Mouse (Mus musculus) hindbrain, embryonic 14.5 days (tissue): ENCODE results near the gene Gm10647. TPM values are rescaled to one million over a fixed set of nuclear protein-coding genes. Genes with fewer than 3 reads are reported as not detected.
"Not testable (repeated sequence)": the region's sequence is repeated elsewhere in the genome, so short reads cannot be mapped to it uniquely, and the experiment has no call there.

Experiments used
- ATAC-seq: fragments of 200-750 bp; cut with Nextera tagmentation; 2 replicates; pipeline ENCODE4 v1.8.0; 2017; ENCODE audit warnings: moderate number of reproducible peaks, mild to moderate bottlenecking, moderate TSS enrichment, moderate library complexity; ENCODE audit not compliant: low FRiP score
- DNase-seq: peaks from one replicate; pipeline ENCODE4 v3.0.0-alpha.2; 2015; ENCODE audit warnings: low spot score
- H3K27ac ChIP-seq: fragments of 300-500 bp; sonication (generic); 2 replicates; pipeline ENCODE4 v1.5.1; 2014; ENCODE audit warnings: mild to moderate bottlenecking, moderate library complexity
- H3K27me3 ChIP-seq: fragments of 300-500 bp; sonication (generic); 2 replicates; pipeline ENCODE4 v1.6.1; 2014; ENCODE audit warnings: mild to moderate bottlenecking, low read length, mixed read lengths; ENCODE audit not compliant: control insufficient read depth, insufficient read depth
- H3K36me3 ChIP-seq: fragments of 300-500 bp; sonication (generic); replicated peaks from 2 replicates; pipeline ENCODE4 v1.6.1; 2014; ENCODE audit not compliant: control insufficient read depth, insufficient read depth
- H3K4me1 ChIP-seq: fragments of 300-500 bp; sonication (generic); replicated peaks from 2 replicates; pipeline ENCODE4 v1.6.1; 2014; ENCODE audit warnings: antibody characterized with exemption, low read length, mixed read lengths; ENCODE audit not compliant: control insufficient read depth, insufficient read depth
- H3K4me2 ChIP-seq: fragments of 300-500 bp; sonication (generic); replicated peaks from 2 replicates; pipeline ENCODE4 v1.6.1; 2014; ENCODE audit warnings: mild to moderate bottlenecking, moderate library complexity
- H3K4me3 ChIP-seq: fragments of 300-500 bp; sonication (generic); replicated peaks from 2 replicates; pipeline ENCODE4 v1.5.1; 2014; ENCODE audit warnings: mild to moderate bottlenecking, low read length
- H3K9ac ChIP-seq: fragments of 300-500 bp; sonication (generic); 2 replicates; pipeline ENCODE4 v1.6.1; 2014
- H3K9me3 ChIP-seq: fragments of 300-500 bp; sonication (generic); 2 replicates; pipeline ENCODE4 v1.6.1; 2016; ENCODE audit warnings: low read length; ENCODE audit not compliant: control insufficient read depth
- WGBS: fragments of 180-500 bp; shearing (Covaris S2); extraction: QIAGEN DNeasy Blood & Tissue Kit; methylation state at CpG from one replicate; pipeline ENCODE4 v1.1.7; 2014; 5-methylcytosine and 5-hydroxymethylcytosine counted together
- polyA plus RNA-seq: library from polyadenylated mRNA; unstranded; fragments of >200 nt; fragmentation: Nextera tagmentation; extraction: Ambion mirVana; gene quantifications from 2 replicates; pipeline ENCODE4 v1.2.1, GENCODE M21; 2014

Gene Gm10647
- polyA plus RNA-seq, result 0.33 and 0.46 TPM in 2 replicates

- Histone ChIP-seq H3K4me2 (peak within 1 kb of the TSS; percentile 85), H3K27ac (peak within 1 kb of the TSS; percentile 92; the same call in 1 of the 2 replicates), H3K36me3 (no peaks in the 10 kb centered on the region), H3K9me3 (no peaks in the 10 kb centered on the region), H3K4me1 (peaks cover 13% of the 10 kb centered on the region; the same call in 1 of the 2 replicates), H3K27me3 (no peaks in the 10 kb centered on the region), H3K9ac (peak within 1 kb of the TSS; percentile 91), H3K4me3 (peak within 1 kb of the TSS; percentile 81)
- ATAC-seq (no peak), DNase-seq (no peak)
- WGBS, result 77% methylated on average over 5 of the region's 5 CpGs
Observed at GRCm38 (mm10) chr9:66796739-66797138, at the start of gene Gm10647. TSS of gene Gm10647 (plus strand) at chr9:66797039.

- DNase-seq, result no peak
- Histone ChIP-seq H3K9ac (no peak overlapping the region), H3K27ac (no peak overlapping the region), H3K36me3 (no peaks in the 10 kb centered on the region), H3K9me3 (no peaks in the 10 kb centered on the region), H3K4me1 (no peaks in the 10 kb centered on the region), H3K27me3 (no peaks in the 10 kb centered on the region), H3K4me3 (no peak overlapping the region), H3K4me2 (no peak overlapping the region)
- WGBS, result 87% methylated on average over 15 of the region's 15 CpGs
- no peak for ATAC-seq
Observed at GRCm38 (mm10) chr9:66748390-66748789, 48.4 kb upstream of the Gm10647 start.

GRCm38 (mm10) chr9:66752849-66753248, 44.0 kb upstream of the Gm10647 start:
- ATAC-seq, result no peak
- no peak overlapping the region for H3K4me2 ChIP-seq
- no peaks in the 10 kb centered on the region for H3K36me3 ChIP-seq
- H3K4me1 ChIP-seq, result no peaks in the 10 kb centered on the region
- WGBS, result 71% methylated on average over 6 of the region's 6 CpGs
- no peaks in the 10 kb centered on the region for H3K9me3 ChIP-seq
- no peak overlapping the region for H3K27ac ChIP-seq
- H3K4me3 ChIP-seq, result no peak overlapping the region
- DNase-seq, result no peak
- no peaks in the 10 kb centered on the region for H3K27me3 ChIP-seq
- H3K9ac ChIP-seq, result no peak overlapping the region

- Histone ChIP-seq H3K36me3 (no peaks in the 10 kb centered on the region), H3K27ac (no peak overlapping the region), H3K4me3 (no peak overlapping the region), H3K27me3 (no peaks in the 10 kb centered on the region), H3K9me3 (no peaks in the 10 kb centered on the region), H3K4me2 (no peak overlapping the region), H3K9ac (no peak overlapping the region), H3K4me1 (no peaks in the 10 kb centered on the region)
- DNase-seq (no peak), ATAC-seq (no peak)
- WGBS, result 69% methylated on average over 1 of the region's 1 CpGs
Observed at GRCm38 (mm10) chr9:66760991-66761390, 35.8 kb upstream of the Gm10647 start.

- Histone ChIP-seq H3K27me3 (no peaks in the 10 kb centered on the region), H3K4me2 (no peak overlapping the region), H3K4me1 (no peaks in the 10 kb centered on the region), H3K27ac (no peak overlapping the region), H3K9me3 (no peaks in the 10 kb centered on the region), H3K36me3 (no peaks in the 10 kb centered on the region), H3K4me3 (no peak overlapping the region), H3K9ac (no peak overlapping the region)
- ATAC-seq (no peak), DNase-seq (no peak)
- WGBS, result 93% methylated on average over 1 of the region's 1 CpGs
Observed at GRCm38 (mm10) chr9:66768721-66769120, 28.1 kb upstream of the Gm10647 start.

DNA sequence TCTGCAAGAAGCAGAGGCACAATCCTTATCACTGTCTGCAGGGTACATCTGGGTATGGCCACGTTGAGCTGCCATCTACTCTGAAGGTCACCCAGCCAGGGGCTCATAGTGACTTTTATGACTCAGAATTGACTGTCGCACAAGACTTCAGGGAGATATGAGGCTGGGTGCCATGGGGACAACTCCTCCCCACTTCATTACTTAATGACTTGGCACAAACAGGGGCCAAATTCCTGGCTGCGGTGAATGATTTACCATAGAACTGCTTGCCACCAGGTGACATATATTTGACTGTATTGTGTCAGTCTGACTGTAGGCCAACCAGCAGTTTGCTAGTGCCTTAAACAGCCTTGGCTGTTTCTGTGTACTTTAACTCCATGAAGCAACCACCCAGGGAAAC, 27.6 kb upstream of the Gm10647 start:
- no peak for DNase-seq
- Histone ChIP-seq H3K9ac (no peak overlapping the region), H3K27me3 (no peaks in the 10 kb centered on the region), H3K4me2 (no peak overlapping the region), H3K4me1 (no peaks in the 10 kb centered on the region), H3K4me3 (no peak overlapping the region), H3K27ac (no peak overlapping the region), H3K9me3 (no peaks in the 10 kb centered on the region), H3K36me3 (no peaks in the 10 kb centered on the region)
- ATAC-seq, result no peak
- 78% methylated on average over 3 of the region's 3 CpGs for WGBS

DNA sequence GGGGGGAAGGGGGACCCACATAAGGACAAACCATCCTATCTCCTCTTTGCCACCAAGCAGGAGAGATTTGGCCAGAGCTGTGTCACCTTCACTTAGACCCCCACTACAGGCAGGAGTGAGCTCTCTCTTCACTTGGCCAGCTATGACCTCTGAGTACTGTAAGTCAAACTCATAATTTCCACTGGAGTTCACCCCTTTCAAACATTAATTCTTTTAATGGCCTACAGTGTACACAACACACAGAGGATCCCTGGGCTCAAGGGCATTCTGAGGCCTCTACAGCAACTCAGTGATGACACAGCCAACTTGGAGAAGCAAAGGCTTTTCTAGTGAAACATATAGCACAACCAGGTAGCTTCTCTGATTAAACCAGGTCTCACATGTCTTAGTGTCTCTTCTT, 26.1 kb upstream of the Gm10647 start:
- Histone ChIP-seq H3K36me3 (no peaks in the 10 kb centered on the region), H3K27me3 (no peaks in the 10 kb centered on the region)
- ATAC-seq, result no peak

GRCm38 (mm10) chr9:66784552-66784951, 12.3 kb upstream of the Gm10647 start:
- ATAC-seq, H3K9ac ChIP-seq, H3K4me1 ChIP-seq, H3K4me3 ChIP-seq, H3K9me3 ChIP-seq, H3K27ac ChIP-seq, DNase-seq, H3K27me3 ChIP-seq, H3K4me2 ChIP-seq: not testable (repeated sequence)
- H3K36me3 ChIP-seq, result peaks cover 21% of the 10 kb centered on the region; the same call in 1 of the 2 replicates
- no CpG with 5 or more reads among the region's 3 CpGs for WGBS

More for the DNA sequence above, 26.1 kb upstream of the Gm10647 start:
- Histone ChIP-seq H3K4me3 (no peak overlapping the region), H3K27ac (no peak overlapping the region), H3K9me3 (no peaks in the 10 kb centered on the region), H3K4me2 (no peak overlapping the region), H3K4me1 (no peaks in the 10 kb centered on the region), H3K9ac (no peak overlapping the region)
- DNase-seq, result no peak

DNA sequence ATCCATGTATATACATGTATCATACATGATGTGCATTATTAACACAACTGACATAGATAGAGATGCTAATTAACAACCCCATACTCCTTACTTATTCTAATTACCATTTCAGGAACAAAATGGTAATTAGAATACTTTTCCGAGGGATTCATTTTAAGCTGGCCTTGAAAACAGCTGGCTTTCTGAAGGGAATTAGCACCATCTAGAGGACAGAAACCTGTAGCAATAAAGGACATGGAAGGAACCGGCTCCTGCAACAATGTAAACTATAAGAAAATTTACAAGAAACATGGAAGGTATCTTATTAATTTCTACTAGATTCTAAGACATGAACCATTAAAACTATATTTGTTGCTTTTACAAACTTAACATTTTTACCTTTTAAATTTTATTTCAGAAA, 9.0 kb upstream of the Gm10647 start:
- 8% methylated on average over 2 of the region's 2 CpGs for WGBS
- Histone ChIP-seq H3K9ac (no peak overlapping the region), H3K4me2 (no peak overlapping the region), H3K4me3 (no peak overlapping the region), H3K9me3 (no peaks in the 10 kb centered on the region), H3K4me1 (no peaks in the 10 kb centered on the region), H3K36me3 (peaks cover 29% of the 10 kb centered on the region), H3K27ac (no peak overlapping the region), H3K27me3 (no peaks in the 10 kb centered on the region)
- DNase-seq (peak; percentile 84), ATAC-seq (no peak)
